Mouse (Mus musculus): Measurements from ENCODE around the gene Ncstn.

The Ncstn gene

DNA sequence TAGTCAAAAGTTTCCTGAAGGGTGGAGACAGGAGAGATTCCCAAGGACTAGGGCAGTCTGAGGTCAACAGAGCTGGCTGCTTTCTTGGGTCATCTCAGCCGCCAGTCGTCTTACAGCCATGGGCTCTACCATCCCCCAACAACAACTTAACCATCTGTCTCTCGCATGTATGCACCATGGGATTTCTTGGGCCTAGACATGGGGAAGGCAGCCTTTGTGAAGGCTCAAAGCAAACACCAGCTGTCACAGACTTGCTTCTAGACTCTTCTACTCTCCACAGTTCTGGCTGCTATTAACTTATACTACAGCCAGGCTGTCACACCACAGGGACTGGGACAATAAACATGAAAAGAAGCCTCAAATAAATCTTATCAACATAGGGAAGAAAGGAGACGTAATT is 11.0 kb downstream of the Ncstn start:
- no peak for DNase-seq

DNA sequence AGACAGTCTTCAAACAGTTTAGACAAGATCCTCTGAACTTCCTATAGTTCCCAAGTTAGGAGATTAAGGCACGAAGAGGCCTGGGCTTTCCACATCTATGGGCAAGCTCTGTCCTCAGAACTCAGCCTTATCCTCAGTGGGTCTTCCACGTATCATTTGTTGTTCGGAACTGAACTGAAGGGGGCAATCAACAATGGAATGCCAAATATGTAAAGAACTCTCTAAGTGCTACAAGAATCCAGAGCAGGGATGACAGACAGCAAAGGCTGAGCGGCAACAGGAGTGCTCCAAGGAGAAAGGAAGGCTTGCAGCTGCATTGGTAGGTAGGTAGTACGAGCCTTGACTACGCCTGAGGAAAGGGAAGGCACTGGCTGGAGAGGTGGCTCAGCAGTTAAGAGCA is 12.4 kb downstream of the Ncstn start:
- no peak for DNase-seq

DNA sequence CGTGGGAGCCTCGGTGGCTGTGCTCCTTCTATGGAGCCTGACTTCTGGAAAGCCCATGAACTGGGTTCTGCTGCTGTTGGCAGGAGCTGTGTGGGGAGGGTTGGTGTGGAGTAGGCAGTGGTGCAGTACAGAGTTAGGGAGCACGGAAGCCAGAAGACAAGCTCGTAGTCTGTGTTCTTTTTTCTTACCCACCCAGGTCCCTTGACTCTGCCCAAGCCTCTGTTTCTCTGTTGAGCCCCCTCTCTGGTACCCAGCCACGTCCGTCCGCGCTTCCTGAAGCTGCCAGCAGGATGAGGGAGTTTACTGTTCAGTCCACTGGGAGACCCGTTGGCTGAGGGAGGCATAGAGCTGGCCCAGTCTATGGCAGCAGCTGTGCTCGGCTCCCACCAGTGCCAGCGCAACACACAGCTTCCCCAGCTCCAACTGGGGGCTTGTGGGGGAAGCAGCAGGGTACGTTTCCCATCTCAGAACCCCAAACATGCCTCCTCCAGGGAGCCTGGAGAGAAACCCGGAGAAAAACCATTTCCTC is 17.9 kb downstream of the Ncstn start:
- DNase-seq = no peak

- no peak for DNase-seq
These were observed 19.1 kb downstream of the Ncstn start for GRCm38 (mm10) chr1:172063291-172064023.

DNA sequence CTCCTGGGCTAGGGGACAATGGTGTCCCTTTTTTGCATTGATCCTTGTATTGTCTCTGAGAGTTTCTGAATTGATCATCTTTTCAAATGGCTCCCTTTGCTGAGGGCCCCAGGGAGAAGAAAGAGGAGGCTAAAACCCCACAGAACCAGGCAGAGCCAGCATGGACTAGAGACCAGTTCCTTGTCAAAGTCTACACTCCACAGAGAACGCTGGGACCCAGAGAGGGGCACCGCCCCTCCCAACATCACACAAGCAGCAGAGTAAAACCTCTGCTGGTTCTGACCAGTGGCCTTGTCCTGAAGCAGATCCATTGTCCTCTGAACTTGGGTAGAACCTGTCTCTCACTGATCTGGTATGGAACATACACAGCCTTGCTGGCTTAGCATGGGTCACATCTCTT is 20.5 kb downstream of the Ncstn start:
- DNase-seq = no peak

GRCm38 (mm10) chr1:172061217-172061616 is 21.4 kb downstream of the Ncstn start:
- DNase-seq = peak; percentile 47

DNA sequence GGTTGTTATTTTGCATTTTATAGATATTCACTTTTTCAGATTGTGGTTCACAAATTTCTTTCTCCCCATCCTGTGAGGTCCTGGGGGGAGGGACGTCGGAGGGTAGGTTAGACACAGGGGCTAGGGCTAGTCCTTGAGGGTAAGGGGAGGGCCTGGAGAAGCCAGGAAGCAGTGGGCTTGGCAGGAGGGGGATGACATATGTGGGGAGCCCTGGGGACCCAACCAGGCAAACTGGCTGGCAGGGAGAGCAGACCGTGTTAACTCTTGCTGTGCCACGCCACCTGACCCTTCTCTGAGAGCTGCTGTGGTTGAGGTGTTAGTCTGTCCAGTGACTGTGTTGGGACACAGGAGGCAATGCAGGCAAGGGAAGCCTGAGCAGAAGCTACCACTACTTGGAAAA is 21.9 kb downstream of the Ncstn start:
- peak; percentile 41 for DNase-seq

DNA sequence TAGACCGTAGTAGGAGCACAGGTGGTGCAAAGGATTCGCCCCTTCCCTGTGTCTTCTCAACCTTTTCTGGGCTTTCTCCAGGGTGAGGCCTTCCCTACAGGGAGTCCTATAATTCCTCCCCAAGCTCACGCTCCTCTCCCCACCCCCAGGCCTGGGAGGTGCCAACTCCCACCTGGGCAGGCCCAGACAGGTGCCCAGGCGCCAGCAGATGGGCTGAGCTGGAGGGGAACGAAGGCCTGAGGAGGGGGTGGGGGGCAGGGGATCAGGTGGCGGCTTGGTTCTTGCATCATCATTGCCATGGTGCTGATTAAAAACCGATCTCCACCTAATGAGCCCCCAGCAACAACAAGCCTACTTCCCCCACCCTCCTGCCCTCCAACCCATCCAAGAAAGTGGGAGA is 23.7 kb downstream of the Ncstn start:
- no peak for DNase-seq

GRCm38 (mm10) chr1:172058321-172058720 is 24.3 kb downstream of the Ncstn start:
- no peak for DNase-seq

DNA sequence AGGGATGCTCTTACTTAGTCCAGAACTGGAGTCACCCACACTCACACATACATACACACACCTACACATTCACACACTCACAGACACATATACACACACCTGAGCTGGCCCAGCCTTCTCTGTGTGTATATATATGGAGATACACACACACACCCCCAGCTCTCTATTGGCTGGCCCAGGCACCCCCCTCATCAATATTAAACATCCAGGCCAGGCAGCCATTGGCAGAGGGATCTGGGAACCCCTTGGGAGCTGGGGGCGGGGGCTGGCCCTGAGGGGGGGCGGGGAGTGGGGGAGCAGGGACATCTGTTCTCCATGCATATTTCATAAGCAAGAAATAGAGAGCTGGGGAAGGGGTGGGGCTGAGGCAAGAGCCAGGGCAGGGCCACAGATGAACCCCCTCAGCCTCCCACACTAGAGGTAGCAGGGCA is 25.1 kb downstream of the Ncstn start, which contains the start of gene Nhlh1:
Gene Nhlh1, minus strand, starts transcription at position 83 of the 431 bp plus-strand sequence.
- DNase-seq = peak; percentile 60

- DNase-seq = no peak
These were observed 26.3 kb downstream of the Ncstn start for GRCm38 (mm10) chr1:172056251-172056650.

DNA sequence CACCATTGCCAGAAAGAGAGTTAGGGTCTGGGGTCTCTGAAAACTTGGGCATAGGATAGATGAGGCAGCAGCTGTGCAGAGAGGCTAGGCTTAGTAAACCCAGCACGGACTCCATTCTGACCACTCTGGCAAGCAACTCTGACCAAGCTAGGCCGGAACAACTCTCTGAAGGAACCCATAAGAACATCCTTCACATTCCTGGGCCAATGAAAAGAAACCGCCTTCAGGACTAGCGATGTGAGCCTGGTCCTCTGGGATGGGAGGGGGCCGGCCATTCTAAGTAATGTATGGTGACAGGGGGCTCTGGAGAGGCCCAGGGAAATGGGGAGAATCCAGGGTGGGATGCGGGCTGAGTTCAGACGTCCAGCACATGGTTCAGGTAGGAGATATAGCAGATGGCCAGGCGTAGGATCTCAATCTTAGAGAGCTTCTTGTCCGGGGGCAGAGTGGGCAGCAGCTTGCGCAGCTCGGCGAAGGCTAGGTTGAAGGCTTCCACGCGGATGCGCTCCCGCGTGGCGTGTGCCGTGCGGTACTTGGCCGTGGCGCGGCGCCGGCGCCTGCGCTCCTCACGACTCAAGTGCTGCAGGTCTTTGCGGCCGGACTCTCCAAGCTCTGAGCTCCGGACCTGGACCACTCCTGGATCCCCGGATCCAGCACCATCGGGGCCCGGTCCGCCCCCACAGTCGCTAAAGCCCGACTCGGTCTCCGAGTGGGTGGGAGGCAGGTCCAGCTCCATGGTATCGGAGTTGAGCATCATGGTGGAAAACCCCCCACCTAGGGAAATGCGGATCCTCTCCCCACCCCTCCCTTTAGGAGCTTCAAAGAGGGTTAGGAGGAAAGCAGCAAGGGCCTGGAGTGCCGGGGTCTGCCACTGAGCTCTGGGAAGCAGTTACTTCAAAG is 28.8 kb downstream of the Ncstn start:
- peak; percentile 56 for DNase-seq

DNA sequence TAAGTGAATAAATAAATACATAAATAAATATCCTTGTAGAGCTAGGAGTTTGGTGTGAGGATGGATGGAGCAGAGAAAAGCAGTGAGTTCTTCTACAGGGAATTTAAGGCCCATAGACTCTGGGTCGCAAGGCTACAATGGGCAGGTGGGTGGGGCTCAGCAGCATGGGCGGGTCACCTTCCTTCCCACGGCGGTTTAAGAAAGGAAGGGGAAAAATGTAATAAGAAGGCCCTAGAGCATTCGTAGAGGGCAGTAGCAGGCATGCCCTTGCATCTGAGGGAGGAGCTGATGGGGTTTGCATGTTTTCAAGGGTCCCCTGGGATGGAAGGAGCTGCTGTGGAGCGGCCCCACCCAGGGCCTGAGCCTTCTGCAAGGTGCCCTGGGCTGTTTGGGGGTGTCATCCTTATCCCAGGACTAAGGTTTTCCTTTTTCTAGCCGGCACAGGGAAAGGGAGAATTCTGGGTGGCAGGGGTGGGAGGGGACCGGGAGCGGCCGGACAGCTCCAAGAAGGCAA is 29.8 kb downstream of the Ncstn start:
- DNase-seq = no peak

DNA sequence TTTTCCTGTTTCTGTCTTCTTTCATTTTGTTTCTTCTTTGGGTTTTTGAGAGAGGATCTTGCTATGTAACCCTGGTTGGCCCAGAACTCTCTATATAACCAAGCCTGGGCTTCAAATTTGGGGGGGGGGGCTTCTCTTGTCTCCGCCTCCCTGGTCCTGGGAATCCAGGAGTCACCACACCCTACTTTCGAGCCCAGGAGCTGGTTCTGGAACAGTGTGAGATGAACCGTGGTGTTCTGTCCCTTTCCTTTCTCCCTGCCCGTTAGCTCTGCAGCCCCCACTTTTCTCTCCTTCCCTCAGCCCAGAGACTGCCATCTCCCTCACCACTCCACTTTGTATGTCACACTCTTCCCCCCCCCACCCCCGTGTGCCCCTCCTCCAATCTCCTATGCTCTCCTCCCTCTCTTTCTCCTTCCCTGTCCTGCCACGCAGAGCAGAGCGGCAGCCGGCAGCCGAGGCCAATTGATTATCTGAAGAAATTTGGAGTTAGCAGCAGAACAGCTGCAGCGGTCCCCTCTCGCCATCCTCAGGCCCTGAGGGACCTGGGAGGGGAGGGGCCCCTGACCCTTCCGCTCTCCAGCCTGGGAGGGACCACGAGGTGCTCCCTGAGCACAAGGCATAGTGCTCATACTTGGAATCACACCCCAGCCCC is 33.3 kb downstream of the Ncstn start:
- peak; percentile 73 for DNase-seq

DNA sequence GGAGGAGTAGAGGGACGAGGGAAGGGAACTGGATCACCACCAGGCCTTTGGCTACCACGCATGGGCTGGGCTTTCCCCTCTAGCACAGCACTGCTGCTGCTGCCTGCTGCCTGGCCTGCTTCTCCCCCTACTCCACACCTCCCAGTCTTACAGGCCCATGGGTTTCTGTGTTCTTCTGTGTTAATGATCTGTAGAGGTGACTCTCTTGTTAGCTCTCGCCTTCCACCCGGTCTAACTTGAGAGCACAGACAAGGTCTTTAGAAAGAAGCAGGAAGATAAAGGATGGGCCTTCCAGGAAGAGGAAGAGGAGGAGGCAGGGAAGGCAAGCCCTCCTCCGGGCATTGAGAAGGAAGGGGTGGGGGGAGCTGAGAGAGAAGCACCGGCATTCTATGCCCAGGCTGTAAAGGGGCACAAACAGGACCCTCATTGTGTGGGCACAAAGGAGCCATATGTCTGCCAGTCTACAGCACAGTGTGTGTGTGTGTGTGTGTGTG is 34.3 kb downstream of the Ncstn start:
- peak; percentile 46 for DNase-seq

GRCm38 (mm10) chr1:172046938-172047337 is 35.7 kb downstream of the Ncstn start:
- DNase-seq = peak; percentile 88

DNA sequence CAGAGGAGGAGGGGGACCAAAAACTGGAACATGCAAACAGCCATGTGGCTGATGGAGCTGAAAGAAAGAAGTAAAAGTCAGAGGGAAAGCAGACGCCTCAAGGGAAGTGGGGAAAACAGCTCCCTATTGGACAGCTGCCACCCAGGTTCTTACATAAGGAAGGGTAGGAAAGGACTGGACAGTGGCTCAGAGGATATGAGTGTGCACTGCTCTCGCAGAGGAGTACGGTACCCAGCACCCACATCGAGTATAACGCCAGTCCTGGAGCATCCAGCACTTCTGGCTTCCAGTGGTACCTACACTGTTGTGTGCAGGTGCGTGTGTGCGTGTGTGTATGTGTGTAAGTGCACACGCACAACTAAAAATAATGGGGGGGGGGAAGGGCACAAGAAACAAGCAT is 36.2 kb downstream of the Ncstn start:
- DNase-seq = no peak

DNA sequence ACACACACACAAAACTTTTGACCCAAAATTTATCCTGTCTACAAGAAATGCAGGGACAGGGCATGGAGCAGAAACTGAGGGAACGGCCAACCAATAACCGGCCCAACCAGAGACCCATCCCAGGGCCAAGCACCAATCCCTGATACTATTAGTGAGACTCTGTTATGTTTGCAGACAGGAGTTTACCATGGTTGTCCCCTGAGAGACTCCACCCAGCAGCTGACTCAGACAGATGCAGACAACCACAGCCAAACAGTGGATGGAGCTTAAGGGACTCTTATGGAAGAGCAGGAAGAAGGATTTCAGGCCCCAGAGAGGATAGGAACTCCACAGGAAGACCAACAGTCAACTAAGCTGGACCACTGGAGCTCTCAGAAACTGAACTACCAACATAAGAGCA is 52.7 kb downstream of the Ncstn start:
- no peak for DNase-seq

- DNase-seq = no peak
These were observed 54.0 kb downstream of the Ncstn start, which contains the start of gene Vangl2 for GRCm38 (mm10) chr1:172028394-172029275. Gene Vangl2, minus strand, starts transcription at chr1:172028444.

DNA sequence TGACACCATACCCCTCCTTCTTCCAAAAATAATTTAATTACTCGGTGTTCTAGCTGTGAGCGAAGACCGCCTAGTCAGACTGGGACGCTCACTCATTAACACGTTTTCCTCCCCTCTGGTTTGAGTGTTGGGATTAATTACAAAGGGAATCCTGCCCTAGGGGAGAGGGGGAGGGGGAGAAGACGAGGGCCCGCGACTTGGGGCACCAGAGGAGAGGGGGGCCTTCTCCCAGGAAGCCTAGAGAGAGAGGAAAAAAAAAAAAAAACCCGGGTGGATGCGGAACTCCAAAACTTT is 54.8 kb downstream of the Ncstn start:
- DNase-seq = no peak

DNA sequence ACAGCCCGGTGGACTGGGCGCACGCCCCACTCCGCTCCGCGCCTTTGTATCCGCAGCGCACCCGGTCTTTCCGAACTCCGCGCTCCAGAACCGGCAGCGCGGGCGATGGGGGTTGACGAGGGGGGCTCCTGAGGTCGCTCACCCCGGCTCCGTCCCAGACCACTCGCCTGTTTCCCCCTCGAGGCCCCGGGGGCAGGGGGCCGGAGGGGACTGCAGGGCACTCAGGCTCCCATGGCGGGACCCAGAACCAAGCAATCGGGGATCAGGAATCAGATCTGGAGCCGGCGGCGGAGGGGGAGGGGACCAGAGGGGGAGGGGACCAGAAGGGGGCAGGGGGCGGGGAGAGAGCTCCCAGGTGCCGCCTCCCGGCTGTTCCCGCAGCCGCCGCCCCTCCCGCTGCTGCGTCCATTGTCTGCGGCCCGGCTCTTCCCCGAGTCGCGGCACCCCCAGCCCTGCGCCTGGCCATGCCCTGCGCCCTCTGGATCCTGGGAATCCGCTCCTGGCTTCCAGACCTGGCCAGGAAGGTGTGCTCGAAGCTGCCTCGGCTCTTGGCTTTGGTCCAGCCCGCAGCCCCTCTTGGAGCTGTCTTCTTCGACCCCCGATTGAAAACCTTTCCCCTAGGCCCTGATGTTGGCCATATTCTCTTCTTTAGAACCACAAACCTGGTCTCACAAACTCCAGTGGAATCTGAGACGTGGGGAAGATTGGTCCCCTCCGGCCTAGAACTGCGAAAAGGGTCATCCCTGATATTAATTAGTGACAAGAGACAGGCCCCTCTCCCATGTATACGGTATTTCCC is 55.4 kb downstream of the Ncstn start:
- peak; percentile 93 for DNase-seq

Data from embryo, embryonic 11 days (tissue).